Comparison of ENCODE assay signal across 8 mouse cellular contexts in the genomic region with DNA sequence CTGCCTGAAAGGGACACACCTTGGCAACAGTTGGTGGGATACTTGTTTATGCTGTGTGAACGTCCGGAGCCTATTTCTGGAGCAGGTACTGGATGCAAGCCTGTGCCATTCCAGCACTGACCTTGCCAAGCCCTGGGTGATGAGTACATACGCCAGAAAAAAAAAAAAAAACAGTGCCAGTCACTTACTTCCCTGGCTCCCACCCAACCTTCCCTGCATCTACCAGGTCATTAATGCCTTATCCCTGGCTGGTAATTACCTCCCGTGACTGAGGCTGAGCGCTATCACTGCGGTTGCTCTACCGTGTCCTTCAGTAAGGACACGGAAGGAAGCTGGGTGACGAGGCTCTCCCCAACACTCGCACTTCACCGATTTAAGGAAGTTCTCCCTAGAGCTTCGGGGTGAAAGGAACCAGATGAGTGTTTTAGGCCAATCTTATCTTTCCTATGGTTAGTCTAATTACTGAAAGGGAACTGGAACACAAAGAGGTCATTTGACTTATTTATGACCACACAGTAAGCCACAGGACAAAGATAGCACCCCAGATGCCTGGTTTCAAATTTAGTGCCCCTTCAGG. TPM values are rescaled to one million over a fixed set of nuclear protein-coding genes. Genes with fewer than 3 reads are reported as not detected.
A peak's percentile ranks its signal among the peaks of the same experiment; 100 is the strongest.
DNase-seq lines count a peak whose midpoint lies in the region; ATAC-seq and TF ChIP-seq lines count a peak whose summit lies in the region.

No protein-coding gene starts in this region.

- peaks cover 11% of the 10 kb centered on the region for H3K4me1 ChIP-seq in cerebellum, adult 2 months (ENCODE audit: control insufficient read depth, insufficient read depth, low read length)

- H3K27ac ChIP-seq in cerebellum, adult 2 months (ENCODE audit: insufficient read depth, low read length), result no peak overlapping the region

- peak; percentile 97 for ATAC-seq in megakaryocyte progenitor cell, adult 5-6 weeks (replicated peaks; ENCODE audit: poor library complexity)

- intact Hi-C loops in heart, postnatal 36 days (cut with DNase I), result no loop called here

- TF ChIP-seq CTCF in cerebellum, adult 2 months (IDR thresholded peaks at IDR 0.05; ENCODE audit: borderline replicate concordance, insufficient read depth, low read depth, low read length), result no peak

- DNase-seq in lung, adult 18-20 months, result peak; percentile 22 to 25
- DNase-seq in lung, postnatal 10 days, result no peak
- DNase-seq in cerebellum, adult 2 months, result peak; percentile 68 to 85
- DNase-seq in heart, postnatal 36 days, result peak; percentile 43 to 63
- DNase-seq in ovary, adult 18-20 months (ENCODE audit: low spot score), result no peak
- no peak for DNase-seq in thymus, postnatal 10 days (ENCODE audit: low spot score in 2 of 2)
- no peak for DNase-seq in retina, embryonic 14.5 days (ENCODE audit: low spot score)

- 15% methylated on average over 12 of the region's 12 CpGs for WGBS in cerebellum, adult 2 months

- no peak for TF ChIP-seq POLR2A in cerebellum, adult 2 months (IDR thresholded peaks at IDR 0.05; ENCODE audit: borderline replicate concordance, insufficient read depth, low read length)

- H3K4me3 ChIP-seq in cerebellum, adult 2 months (replicated peaks; ENCODE audit: insufficient read depth, low read depth, low read length), result peak overlapping the region; percentile 54

- no peaks in the 10 kb centered on the region for H3K27me3 ChIP-seq in cerebellum, adult 2 months (ENCODE audit: control insufficient read depth, insufficient read depth, low read length)

RNA-seq across cellular contexts. Expression of a gene that starts 13.5 kb away (rescaled TPM):
- polyA plus RNA-seq in cerebellum, adult 2 months (2012; rRNA removed), result 33.0 and 34.3 TPM in 2 replicates
- total RNA-seq in heart, postnatal 36 days (2021), result 10 to 100 TPM; 10.4 to 11.2 TPM
- total RNA-seq in megakaryocyte progenitor cell, adult 5-6 weeks (2015), result 10.4 and 12.7 TPM in 2 replicates
- 15.2 and 16.2 TPM in 2 replicates for total RNA-seq in megakaryocyte progenitor cell, adult 5-6 weeks (2017)

RNA-seq across cellular contexts. Expression of a gene that starts 18.9 kb away (rescaled TPM):
- polyA plus RNA-seq in cerebellum, adult 2 months (2012; rRNA removed), result 5.5 and 6.2 TPM in 2 replicates
- total RNA-seq in heart, postnatal 36 days (2021), result 1 to 10 TPM; 4.5 to 5.2 TPM
- 13.0 and 14.6 TPM in 2 replicates for total RNA-seq in megakaryocyte progenitor cell, adult 5-6 weeks (2015)
- total RNA-seq in megakaryocyte progenitor cell, adult 5-6 weeks (2017), result 16.0 and 17.6 TPM in 2 replicates

RNA-seq across cellular contexts. Expression of a gene that starts 31.2 kb away (rescaled TPM):
- polyA plus RNA-seq in cerebellum, adult 2 months (2012; rRNA removed), result 0.02 and 0.03 TPM in 2 replicates
- total RNA-seq in heart, postnatal 36 days (2021), result under 1 TPM; 0.69 to 0.79 TPM
- 58.2 and 69.4 TPM in 2 replicates for total RNA-seq in megakaryocyte progenitor cell, adult 5-6 weeks (2015)
- total RNA-seq in megakaryocyte progenitor cell, adult 5-6 weeks (2017), result 55.3 and 78.8 TPM in 2 replicates

Comparison
In these comparisons a context has a peak if more than half of its experiments do, and no peak if none do; other contexts are left out.
1. DNase-seq: peak in lung, adult 18-20 months (2 of 2), cerebellum, adult 2 months (2 of 2) and heart, postnatal 36 days (2 of 2); none in lung, postnatal 10 days (single experiment), ovary, adult 18-20 months (single experiment), thymus, postnatal 10 days (0 of 2) and retina, embryonic 14.5 days (single experiment).
2. RNA of a gene that starts 31.2 kb away (total RNA-seq): 55.3 to 78.8 TPM in megakaryocyte progenitor cell, adult 5-6 weeks; 0.69 to 0.79 TPM in heart, postnatal 36 days; every median in the first group is over 10 times any median in the second.